Mouse (Mus musculus) v-Abl transformed pro-B cells (cell line): ENCODE data around the gene D7Ertd443e.

Experiments
- in situ Hi-C, 2 experiments: fragments of 400-800 bp; cut with MboI; formaldehyde crosslinking; loops; one replicate each; pipeline ENCODE4 v1.15.1; 2025; ENCODE audit not compliant: unreplicated experiment in 2 of 2

Gene D7Ertd443e

DNA sequence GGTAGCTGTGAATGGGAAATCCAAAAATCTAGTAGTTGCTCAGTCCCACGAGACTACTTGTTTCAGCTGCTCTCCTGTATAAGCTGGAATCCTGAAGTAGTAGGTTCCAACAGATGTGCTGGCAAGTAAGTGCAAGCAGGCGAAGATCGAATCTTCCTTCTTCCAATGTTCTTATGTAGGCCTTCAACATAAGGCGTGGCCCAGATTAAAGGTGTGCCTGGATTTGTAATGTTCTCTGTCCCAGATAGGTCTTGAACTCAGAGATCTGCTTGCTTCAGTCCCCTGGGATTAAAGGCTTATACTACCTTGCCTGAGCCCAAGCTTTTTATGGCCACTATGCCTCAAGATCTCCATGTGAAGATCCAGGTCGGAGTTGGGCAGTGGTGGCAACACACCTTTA, at the start of gene D7Ertd443e:
D7Ertd443e (minus strand) TSS at position 101 of the 400 bp plus-strand sequence.
- in situ Hi-C loops, result no loop called here

DNA sequence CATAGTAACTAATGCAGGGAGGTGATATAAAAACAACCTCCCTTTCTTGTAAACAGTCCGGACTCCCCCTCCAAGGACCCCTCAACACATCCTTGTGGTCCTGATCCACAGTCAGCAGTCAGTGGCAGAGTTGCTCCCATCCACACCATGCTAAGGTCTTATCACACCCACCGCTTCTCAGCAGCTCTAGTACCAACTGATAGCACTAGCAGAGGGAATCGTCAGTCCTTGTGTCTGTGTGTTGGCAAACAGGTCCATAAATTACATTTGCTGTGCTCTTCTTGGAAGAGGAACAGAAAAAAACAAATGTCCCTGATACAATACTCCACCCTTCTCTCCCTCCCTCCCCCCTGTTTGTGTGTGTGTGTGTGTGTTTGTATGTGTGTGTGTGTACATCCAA, 46.2 kb upstream of the D7Ertd443e start:
- in situ Hi-C loops, result no loop called here

DNA sequence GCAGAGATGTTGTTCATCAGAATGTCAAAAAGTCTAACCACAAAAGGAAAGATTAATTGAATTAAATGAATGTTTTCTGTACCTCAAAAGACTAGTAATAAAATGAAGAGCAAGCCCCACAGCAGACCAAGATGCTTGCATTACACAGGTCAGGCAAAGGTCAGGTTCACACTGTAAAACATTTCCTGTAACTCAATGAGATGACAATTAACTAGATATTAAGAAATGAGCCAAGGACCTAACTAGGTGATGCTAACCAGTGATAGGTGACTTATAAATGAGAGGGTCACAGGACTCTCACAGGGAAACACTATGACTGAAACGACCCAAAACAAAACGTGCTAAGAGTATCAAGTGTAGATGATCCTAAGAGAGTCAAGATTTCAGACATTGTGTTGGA, 43.2 kb upstream of the D7Ertd443e start:
- in situ Hi-C loops, result no loop called here

DNA sequence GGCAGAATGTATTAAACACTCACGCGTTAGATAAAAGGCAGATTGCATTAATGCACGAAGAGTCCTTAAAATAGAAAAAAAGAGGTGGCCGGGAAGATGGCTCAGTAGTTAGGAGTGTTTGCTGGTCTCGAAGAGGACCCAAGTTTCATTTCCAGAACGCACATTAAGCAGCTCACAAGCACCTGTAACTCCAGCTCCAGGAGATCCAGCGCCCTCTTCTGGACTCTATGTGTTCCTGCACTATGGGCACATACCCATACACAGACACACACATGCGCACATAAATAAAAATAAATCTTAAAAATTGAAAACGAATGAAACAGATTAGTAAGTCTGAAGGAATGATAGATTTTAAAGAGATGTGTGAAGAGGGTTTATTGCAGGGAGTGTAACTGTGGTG, 29.6 kb upstream of the D7Ertd443e start:
- in situ Hi-C loops, result no loop called here

DNA sequence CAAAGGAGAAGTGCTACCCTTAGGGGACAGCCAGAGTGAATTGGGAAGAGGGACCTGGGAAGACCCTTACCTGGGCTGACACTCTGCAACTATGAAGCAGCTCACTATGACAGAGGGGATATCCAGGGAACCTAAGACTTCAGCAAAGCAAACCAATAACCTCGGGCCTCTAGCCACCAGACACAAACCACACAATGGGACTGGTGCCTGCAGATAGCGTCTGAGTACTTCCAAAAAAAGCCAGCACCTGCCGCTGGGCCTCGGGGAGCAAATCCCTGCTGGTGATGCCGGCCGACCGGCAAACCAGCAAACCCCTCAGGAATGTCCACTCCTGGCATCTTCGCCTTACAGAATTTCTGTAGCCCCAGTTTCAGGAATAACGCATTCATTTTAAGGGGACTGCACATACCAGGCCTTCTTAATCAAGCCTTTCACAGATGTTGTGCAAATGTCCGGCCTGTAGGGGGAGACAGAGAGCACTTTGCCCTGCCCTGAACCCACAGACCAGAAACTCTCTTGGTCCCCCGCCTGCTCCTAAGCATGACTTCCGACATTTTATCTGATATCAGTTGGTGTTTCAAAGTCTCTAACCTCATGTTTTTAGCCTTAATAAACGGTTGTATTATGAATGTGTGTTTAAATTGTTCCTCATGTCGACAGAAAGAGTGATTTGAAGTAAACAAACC, 28.7 kb upstream of the D7Ertd443e start:
- in situ Hi-C loops, result no loop called here

DNA sequence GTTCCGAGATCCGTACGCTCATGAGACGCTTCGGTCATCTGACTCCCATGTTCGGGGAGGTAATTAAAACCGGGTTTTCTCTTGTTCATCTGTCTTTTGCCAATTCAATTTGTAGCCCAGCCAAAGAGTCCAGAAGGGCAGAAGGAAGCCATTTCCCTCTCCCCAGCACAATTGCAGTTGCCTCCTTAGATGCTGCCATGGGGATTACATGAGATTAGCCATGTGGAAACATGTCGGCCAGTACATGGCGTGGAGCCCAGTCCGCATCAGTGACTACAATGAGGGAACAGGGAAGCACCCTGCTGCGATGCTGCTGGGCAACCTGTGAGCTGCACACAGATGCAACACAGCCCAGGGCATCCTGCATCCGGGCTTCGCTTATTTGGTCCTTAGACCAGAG, 23.2 kb upstream of the D7Ertd443e start:
- in situ Hi-C loops, result no loop called here

DNA sequence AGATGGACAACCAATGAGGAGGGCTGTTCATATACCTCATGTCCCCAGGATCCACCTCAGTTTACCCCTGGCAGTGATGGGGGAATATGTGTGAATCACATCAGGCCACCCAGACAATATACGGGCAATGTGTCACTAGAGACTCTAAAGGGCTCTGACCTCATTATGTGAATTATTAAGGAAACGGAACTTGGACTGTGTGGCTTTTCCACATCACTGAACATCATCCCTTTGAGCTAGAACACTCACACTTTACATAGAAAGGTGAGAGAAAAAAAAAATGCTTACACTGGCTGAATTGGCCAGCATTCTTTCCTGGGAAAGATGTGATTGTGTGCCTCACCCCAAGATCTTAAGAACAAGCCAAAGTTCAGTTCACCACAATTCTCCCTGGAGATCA, 15.3 kb upstream of the D7Ertd443e start:
- in situ Hi-C loops, result no loop called here

DNA sequence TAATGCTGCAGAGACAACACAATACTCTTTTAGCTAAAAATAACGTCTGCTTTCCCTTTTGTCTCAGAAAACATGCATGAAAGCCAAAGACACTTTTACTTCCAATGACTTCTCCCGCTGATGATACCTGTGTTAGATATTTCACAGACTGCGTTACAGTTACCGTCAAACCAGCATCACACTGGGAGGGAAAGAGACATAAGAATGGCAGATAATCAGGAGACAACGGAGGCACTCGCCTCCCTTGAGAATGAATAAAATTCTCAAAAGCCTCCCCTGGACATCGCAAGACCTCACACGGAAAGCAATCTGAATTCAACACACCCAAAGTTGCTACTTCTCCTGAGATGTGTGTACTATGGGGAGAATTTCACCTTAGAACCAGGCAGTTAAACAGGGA, 11.3 kb upstream of the D7Ertd443e start:
- in situ Hi-C loops, result no loop called here

DNA sequence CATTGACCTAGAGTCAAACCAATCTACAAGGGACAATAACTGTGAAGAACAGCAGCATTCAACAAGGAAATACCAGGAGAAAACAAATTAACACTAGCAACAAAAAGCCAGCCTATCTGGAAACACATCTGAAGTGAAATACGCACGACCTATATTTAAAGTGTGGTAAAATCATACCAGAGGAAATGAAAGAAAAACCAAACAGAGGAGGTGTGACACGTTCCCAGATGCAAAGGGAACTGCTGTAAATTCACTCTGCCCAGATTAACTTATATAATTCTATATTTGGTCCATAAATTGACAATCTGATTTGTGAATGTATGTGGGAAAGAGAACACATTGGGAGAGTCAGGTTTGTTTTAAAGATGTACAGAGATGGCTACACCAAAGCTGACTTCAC, 2.7 kb downstream of the D7Ertd443e start:
- in situ Hi-C loops, result no loop called here

DNA sequence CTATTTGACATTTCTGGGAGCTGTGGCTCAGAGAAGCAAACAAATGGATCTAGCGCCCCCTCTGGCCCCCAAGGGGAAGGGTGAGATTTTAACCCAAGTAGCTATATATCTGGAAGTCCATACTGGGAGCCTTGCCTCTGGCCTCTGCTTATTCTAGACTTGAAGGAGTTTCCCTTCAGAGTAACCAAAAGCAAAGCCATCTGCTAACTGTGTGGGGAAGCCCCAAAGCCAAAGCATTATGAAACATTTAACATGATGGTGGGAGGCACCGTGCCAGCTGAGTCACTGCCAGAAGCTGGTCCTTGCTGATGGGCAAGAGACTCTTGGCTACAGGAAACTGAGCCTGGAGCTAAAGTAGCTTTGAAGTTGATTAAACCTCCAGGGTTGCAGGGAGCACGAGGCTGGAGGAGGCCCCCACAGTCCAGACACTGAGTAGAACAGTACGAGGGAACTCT, 4.0 kb downstream of the D7Ertd443e start:
- in situ Hi-C loops, result no loop called here

DNA sequence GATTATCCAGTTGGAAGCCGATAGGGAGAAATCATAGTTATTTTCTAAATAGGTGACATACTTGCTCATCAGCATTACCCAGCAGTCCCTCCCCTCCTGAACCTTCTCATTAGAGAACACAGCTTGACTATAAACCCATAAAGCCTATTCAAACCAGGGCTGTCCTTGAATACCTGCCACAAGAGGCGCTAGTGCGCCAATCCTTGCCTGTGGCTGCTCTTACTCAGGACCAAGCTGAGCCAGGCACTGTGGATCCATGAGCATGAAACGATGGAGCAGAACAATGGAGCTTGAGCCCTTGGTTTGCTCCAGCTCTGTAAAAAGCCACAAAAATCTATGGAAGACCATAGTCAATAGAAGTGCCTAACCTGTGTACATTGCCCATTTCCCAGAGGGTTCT, 7.2 kb downstream of the D7Ertd443e start:
- in situ Hi-C loops, result no loop called here

DNA sequence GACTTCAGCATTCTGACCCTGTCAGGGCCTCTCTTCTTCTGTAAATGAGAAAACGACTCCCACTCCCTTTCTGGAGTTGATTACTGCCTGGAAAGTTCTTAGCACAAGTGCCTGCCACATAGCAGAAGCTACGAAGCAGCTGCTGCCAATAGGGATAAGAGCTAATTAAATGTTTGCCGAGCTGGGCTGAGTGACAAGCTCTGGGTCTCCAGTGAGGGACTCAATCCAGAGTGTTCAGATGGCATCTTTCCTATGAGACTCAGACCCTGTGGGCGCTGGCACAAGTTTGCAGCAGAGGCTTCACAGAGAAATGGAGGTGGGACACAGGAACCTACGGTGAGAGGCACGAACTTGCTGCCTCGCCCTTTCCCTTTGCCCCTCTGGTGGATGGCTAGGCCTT, 8.7 kb downstream of the D7Ertd443e start:
- in situ Hi-C loops, result no loop called here

DNA sequence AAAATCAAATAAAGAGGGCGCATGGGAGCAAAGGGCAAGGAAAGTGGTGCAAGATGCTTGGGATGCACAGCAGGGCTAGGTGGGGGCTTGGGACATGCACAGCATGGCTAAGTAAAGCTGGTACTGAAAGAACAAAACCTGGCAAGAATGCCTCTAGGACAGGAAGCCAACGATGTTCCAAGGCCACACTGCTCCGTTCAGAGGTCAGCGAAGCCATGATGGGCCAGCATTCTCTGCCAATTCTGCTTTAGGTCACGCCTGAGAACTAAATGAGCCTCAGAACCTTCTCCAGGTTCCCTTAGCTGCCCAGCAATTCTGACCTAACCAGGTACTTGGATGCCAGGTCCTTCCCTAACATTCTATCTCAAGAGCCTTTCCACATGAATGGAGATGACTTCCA, 13.2 kb downstream of the D7Ertd443e start:
- in situ Hi-C loops, result no loop called here

DNA sequence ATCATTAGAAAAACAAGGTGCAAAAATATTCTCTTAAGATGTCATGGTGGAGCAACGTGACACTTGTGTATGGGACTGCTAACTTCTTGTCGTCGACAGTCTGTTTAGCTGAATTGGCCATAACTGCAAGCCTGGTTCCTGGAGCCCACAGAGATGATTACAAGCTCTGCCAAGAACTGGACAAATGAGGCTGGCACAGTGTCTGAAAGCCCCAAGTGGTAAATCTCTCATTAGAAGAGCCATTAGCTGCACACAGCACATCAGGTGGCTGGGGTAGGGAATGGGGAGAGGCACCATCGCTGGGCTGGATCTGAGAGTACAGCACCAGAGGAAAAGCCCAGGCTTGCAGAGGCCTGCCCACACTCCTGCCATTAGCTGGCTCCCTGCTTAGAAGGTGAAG, 16.2 kb downstream of the D7Ertd443e start:
- in situ Hi-C loops, result no loop called here

DNA sequence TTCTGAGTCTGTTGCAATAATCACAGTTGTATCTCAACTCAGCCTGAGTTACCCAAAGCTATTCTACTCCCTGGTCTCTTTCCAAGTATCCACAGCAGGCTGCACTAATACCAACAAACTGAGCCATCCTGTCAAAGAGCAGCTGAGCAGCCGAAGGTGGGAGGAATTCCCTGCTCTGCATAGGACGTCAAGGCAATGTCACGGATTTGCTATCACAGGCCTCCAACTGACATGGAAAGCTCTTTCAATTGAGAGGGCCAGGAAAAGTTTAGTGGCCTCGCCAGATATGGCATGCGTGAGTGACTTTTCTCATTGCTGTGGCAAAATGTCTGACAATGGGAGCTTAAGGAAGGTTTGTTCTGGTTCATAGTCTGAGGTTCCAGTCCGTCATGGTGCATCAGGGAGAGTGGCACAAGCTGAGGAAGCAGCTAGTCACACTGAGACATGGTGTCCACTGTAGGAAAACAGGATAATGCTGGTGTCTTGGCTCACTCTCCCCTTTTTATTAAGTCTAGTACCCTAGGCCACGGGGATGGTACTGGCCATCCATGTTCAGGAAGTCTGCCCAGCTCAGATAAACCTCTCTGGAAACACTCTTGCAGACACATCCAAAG, 23.1 kb downstream of the D7Ertd443e start:
- in situ Hi-C loops, result no loop called here

DNA sequence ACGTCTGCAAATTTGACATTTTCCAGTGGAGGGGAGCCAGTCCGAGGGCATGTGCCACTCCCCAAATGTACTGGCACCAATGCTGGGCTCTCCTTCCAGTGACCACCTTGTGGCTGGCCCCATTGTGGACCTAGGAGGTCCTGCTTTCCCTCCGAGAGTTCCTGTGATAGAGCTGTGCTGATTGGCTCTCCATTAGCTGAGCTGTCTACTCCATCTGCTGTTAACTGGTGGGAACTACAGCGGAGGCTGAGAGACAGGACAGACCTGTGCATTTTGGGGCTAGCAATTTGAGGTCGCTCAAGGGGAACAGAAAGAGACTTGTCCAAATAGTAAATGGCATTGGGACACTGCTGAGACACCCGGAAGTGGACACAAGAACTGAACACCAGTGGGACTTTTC, 36.6 kb downstream of the D7Ertd443e start:
- in situ Hi-C loops, result no loop called here

DNA sequence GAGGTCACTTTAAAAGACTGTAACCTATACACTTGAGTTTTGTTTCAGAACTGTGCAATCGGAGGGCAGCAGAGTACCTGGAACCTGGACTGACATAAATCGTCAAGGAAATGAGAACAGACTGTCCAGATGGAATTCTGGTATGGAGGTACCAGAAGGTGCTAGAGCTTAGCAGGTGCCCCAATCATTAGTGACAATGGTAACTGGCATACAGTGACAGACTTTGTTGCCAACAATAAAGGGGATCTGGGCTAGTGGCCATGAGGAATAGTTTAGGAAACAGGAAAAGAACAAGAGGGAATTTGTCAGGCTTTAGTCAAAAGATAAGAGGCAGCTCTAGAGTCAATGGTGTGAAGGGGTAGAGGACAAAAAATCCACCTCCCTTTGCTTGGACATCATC, 43.3 kb downstream of the D7Ertd443e start:
- in situ Hi-C loops, result no loop called here

DNA sequence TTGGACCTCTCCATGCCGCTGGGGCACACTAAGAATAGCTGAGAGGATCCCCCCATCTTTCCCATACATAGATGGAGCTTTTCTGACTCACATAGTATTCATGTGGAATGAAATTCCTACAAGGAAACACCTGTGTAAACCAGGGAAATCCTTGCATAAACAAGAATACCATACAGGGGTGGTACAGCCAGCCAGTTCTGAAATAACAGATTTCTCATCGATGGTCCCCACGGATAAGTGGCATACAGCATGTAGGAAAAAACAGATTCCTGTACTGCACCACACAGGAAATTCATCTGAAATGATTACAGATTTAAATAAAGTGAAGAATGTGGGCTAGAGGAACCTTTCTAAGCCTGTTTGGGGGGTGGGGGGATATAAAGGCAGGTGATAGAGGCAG, 49.5 kb downstream of the D7Ertd443e start:
- in situ Hi-C loops, result no loop called here

DNA sequence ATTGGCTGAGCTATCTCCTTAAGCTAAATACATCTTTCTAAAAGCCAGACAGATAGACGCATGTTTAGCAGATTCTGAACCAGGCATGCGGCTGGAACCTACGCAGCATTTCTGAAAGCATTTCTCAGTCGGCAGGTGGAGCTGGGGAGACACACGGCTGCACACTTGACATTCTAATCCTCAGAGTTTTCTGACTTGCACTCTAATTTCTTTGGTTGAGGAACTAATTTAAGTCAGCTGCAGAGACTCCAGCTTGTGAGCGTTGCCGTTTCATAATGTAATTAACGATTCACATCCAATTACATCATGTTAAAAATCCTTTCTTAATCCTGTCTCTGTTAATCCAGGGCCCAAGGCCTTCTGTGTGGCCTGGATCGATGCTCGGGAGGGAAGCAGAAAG, 64.5 kb downstream of the D7Ertd443e start:
- in situ Hi-C loops, result no loop called here

DNA sequence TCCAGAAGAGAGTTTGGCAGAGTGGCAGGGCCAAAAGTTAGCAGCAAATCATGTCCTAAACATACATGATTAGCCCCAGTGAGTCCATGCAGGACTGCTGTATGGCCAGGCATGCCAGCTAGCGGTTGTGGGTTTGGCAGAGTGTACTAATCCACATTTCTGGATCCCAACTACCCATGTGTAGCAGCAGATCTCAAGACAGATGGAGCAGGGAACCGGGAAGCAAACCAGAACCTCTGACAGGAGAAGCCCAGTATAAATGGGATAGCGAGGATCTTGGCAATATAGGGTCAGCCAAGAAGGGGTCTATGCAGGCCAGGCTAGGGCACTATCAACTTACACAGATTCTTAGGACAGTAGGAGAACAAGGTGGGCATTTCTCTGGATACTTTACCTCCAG, 83.4 kb downstream of the D7Ertd443e start:
- in situ Hi-C loops, result no loop called here

DNA sequence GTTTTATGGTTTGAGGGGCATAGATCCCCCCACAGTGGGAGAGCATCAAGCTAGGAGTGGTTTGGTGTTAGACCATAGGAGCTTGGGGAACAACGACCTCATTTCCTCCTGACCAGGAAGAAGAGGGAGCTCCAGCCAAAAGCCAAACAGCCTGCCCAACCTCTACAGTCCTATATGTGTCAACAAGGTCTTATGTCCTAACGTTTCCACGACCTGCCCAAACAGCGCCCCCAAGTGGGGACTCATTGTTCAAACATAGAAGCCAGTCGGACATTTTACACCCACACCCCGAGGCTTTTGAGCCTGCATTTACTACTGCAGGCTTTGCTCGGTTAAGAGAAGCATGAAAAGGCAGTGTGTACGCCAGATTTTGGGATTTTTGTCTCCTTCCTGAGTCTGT, 84.2 kb downstream of the D7Ertd443e start:
- in situ Hi-C loops, result no loop called here

DNA sequence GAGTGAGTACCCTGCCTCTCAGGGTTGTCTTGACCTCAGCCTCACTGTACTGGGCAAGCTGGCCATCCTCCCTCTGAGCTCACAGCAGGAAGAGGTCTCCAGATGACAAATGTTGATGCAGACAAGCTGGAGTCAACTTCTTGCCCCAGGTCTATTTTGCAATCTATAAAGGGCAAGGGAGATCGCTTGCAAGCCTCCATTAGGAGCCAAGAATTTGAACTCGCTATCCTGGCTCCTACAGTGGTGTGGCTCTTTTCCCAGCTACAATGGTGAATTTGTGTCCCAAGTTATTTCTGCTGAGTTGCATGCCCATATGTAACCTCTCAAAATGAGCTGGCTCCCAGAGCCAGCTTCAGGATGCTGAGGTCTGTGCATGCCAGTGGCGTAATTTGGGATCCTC, 92.7 kb downstream of the D7Ertd443e start:
- in situ Hi-C loops, result no loop called here
